Mouse (Mus musculus) gastrocnemius, postnatal 36 days (tissue): ENCODE data around the gene Olfr1112. TPM values are rescaled to one million over a fixed set of nuclear protein-coding genes. Genes with fewer than 3 reads are reported as not detected.
"Not testable (repeated sequence)": the region's sequence is repeated elsewhere in the genome, so short reads cannot be mapped to it uniquely, and the experiment has no call there.

Experiments
- DNase-seq, 2 experiments: peaks; one replicate each; pipeline ENCODE4 v3.0.0; 2022
- intact Hi-C: fragments of 180-260 bp; cut with DNase I; formaldehyde crosslinking; loops from one replicate; pipeline ENCODE4 v1.15.1; 2025
- long read RNA-seq, 2 experiments: library from polyadenylated mRNA; stranded (forward); transcript quantifications; one replicate each; pipeline ENCODE4 v2.0.0; 2021
- total RNA-seq, 2 experiments: library from RNA; stranded (reverse); gene quantifications; 2 replicates each; pipeline ENCODE4 v1.2.3; 2021

Olfr1112 gene
- not detected for total RNA-seq
- long read RNA-seq, experiment 1: 0 reads
- long read RNA-seq, experiment 2: 0 reads

DNA sequence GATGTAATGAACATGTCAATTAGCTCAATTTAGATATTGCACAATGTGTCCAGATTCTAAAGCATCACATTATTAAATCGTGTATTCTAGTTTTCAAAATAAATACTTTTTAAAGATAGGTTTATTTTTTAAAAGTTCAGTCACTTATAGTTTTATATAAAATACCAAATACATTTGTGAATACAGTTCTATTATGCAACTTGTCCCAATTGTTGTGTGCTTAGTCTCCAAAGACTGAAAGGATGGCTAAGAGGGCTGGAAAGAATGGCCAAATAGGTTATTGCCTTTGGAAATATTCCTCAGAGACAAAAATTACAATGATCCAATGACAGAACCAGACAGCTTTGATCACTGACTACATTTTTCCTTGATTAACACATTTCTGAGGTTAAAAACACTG lies at the start of gene Olfr1112:
TSS of gene Olfr1112 (plus strand) at position 301 of the 400 bp plus-strand sequence.
- intact Hi-C loops: no loop called here
- DNase-seq: no peak

DNA sequence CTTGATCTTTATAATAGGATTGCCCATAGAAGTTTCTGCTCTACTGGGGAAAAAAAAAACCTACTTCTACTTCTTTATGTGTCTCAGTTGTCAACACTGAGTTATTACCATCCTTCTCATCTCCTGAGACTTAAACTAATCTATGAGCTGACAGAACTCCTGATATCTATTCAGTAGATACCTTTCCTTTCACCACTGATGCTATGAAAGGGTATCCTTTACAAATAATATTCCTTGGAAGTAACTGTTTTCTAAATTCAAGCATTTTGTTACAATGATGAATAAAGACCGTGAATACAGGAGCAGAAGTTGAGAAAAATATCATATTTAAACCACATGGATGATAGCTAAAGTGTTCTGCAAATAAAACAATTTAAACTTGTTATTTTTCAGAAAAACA lies 47.4 kb upstream of the Olfr1112 start, which contains the start of gene Olfr1110:
TSS of gene Olfr1110 (minus strand) at position 101 of the 400 bp plus-strand sequence.
- intact Hi-C loops: no loop called here

GRCm38 (mm10) chr2:87152524-87152923 lies 35.1 kb upstream of the Olfr1112 start, which contains the start of gene Olfr1111:
Gene Olfr1111, minus strand, starts transcription at chr2:87152624.
- DNase-seq: no peak
- intact Hi-C loops: no loop called here

More for the DNA sequence above, 47.4 kb upstream of the Olfr1112 start, which contains the start of gene Olfr1110:
- no peak for DNase-seq

DNA sequence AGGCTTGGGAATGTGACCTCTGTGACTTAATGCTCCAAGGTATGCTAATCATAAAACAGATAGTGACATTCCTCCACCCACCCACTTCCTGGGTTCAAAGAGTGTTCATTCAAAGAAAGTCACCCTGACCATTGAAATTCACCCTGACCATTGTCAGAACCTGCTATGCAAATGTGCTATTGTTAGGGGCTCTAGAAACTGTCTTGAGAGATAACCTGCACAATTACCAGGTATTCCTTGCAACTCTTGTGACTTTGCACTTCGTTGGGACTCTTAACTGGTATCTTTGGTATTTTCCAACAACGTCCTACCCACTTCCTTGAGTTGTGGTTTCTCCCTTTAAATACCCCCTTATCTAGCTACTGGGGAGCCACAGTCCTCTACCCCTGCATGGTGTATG lies 19.9 kb upstream of the Olfr1112 start:
- intact Hi-C loops, DNase-seq: not testable (repeated sequence)

DNA sequence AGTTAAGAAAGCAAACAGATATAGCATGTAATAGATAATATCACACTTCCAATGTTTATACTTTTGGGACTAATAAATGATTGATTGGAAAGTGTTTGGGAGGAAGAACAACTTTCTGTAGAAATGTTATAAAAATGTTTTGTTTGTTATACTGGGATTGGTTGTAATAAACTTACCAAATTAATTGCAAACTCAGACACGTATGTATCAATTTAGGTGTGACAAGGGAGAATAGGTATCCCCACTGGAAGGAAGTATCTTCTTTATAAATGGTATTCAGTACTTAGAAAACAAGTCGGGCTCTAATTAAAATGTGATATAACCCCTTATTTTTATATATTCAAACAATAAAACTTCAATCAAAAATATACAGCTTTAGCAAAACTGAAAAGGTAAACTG lies 21.1 kb downstream of the Olfr1112 start, which contains the start of gene Olfr1113:
TSS of gene Olfr1113 (plus strand) at position 301 of the 400 bp plus-strand sequence.
- no peak for DNase-seq
- intact Hi-C loops: no loop called here

Other genes starting within 250 kb of the Olfr1112 start
- not detected for gene Olfr1099, start 227.1 kb upstream of the Olfr1112 start, total RNA-seq
- gene Olfr1100, start 207.8 kb upstream of the Olfr1112 start, total RNA-seq: not detected
- not detected for gene Olfr1101, start 196.6 kb upstream of the Olfr1112 start, total RNA-seq
- gene Olfr1102, start 189.4 kb upstream of the Olfr1112 start, total RNA-seq: not detected
- gene Olfr1104, start 160.7 kb upstream of the Olfr1112 start, total RNA-seq: not detected
- gene Olfr1105, start 151.3 kb upstream of the Olfr1112 start, total RNA-seq: not detected
- gene Olfr1106, start 135.5 kb upstream of the Olfr1112 start, total RNA-seq: not detected
- gene Olfr1107, start 112.0 kb upstream of the Olfr1112 start, total RNA-seq: not detected
- not detected for gene Olfr1109, start 91.8 kb upstream of the Olfr1112 start, total RNA-seq
- not detected for gene Olfr259, start 73.2 kb upstream of the Olfr1112 start, total RNA-seq
- gene Olfr1110, start 47.5 kb upstream of the Olfr1112 start, total RNA-seq: not detected
- not detected for gene Olfr1111, start 35.2 kb upstream of the Olfr1112 start, total RNA-seq
- not detected for gene Olfr1113, start 21.2 kb downstream of the Olfr1112 start, total RNA-seq
- not detected for gene Olfr1115, start 60.2 kb downstream of the Olfr1112 start, total RNA-seq
- gene Olfr1116, start 79.7 kb downstream of the Olfr1112 start, total RNA-seq: not detected
- gene Olfr1118, start 119.8 kb downstream of the Olfr1112 start, total RNA-seq: not detected
- gene Olfr1120, start 167.0 kb downstream of the Olfr1112 start, total RNA-seq: not detected
- gene Olfr1121, start 182.1 kb downstream of the Olfr1112 start, total RNA-seq: not detected
- under 1 TPM in 1 of 2 experiments, not detected in 1; 0.05 TPM for gene Olfr1122, start 198.1 kb downstream of the Olfr1112 start, total RNA-seq
- gene Olfr1123, start 228.8 kb downstream of the Olfr1112 start, total RNA-seq: not detected
- gene Olfr1124, start 242.5 kb downstream of the Olfr1112 start, total RNA-seq: not detected